Mouse (Mus musculus) midbrain, embryonic 14.5 days (tissue): ENCODE results near the gene Trim7. TPM values are rescaled to one million over a fixed set of nuclear protein-coding genes. Genes with fewer than 3 reads are reported as not detected.

ENCODE experiments used
- ATAC-seq: fragments of 200-750 bp; cut with Nextera tagmentation; 2 replicates; pipeline ENCODE4 v1.8.0; 2017; ENCODE audit warnings: moderate number of reproducible peaks, moderate library complexity; ENCODE audit not compliant: low FRiP score, low TSS enrichment
- DNase-seq: peaks from one replicate; pipeline ENCODE4 v3.0.0-alpha.2; 2015
- H3K27ac ChIP-seq: fragments of 300-500 bp; sonication (generic); replicated peaks from 2 replicates; pipeline ENCODE4 v1.5.1; 2014; ENCODE audit warnings: mild to moderate bottlenecking, low read depth, low read length, moderate library complexity
- H3K27me3 ChIP-seq: fragments of 300-500 bp; sonication (generic); 2 replicates; pipeline ENCODE4 v1.6.1; 2014; ENCODE audit warnings: low read length, control low read depth, mixed read lengths; ENCODE audit not compliant: control insufficient read depth, insufficient read depth
- H3K36me3 ChIP-seq: fragments of 300-500 bp; sonication (generic); 2 replicates; pipeline ENCODE4 v1.6.1; 2014; ENCODE audit warnings: low read length, control low read depth; ENCODE audit not compliant: control insufficient read depth, insufficient read depth
- H3K4me1 ChIP-seq: fragments of 300-500 bp; sonication (generic); 2 replicates; pipeline ENCODE4 v1.6.1; 2014; ENCODE audit warnings: mild to moderate bottlenecking, antibody characterized with exemption, low read length, control low read depth; ENCODE audit not compliant: control insufficient read depth, insufficient read depth
- H3K4me2 ChIP-seq: fragments of 300-500 bp; sonication (generic); 2 replicates; pipeline ENCODE4 v1.6.1; 2014; ENCODE audit warnings: mild to moderate bottlenecking, low read length, moderate library complexity
- H3K4me3 ChIP-seq: fragments of 300-500 bp; sonication (generic); replicated peaks from 2 replicates; pipeline ENCODE4 v1.5.1; 2014; ENCODE audit warnings: low read depth, low read length
- H3K9ac ChIP-seq: fragments of 300-500 bp; sonication (generic); replicated peaks from 2 replicates; pipeline ENCODE4 v1.6.1; 2014; ENCODE audit warnings: mild to moderate bottlenecking, low read length, moderate library complexity
- H3K9me3 ChIP-seq: fragments of 300-500 bp; sonication (generic); 2 replicates; pipeline ENCODE4 v1.6.1; 2016; ENCODE audit warnings: low read length, control low read depth, mixed read lengths; ENCODE audit not compliant: control insufficient read depth
- WGBS: fragments of 180-500 bp; shearing (Covaris S2); extraction: QIAGEN DNeasy Blood & Tissue Kit; methylation state at CpG from one replicate; pipeline ENCODE4 v1.1.7; 2014; 5-methylcytosine and 5-hydroxymethylcytosine counted together
- polyA plus RNA-seq: library from polyadenylated mRNA; unstranded; fragments of >200 nt; fragmentation: Nextera tagmentation; extraction: Ambion mirVana; gene quantifications from 2 replicates; pipeline ENCODE4 v1.2.1, GENCODE M21; 2014

Gene Trim7
- polyA plus RNA-seq, 1 experiment from 2014 or later = 0.75 TPM

- H3K27ac ChIP-seq = no peak overlapping the region
- H3K27me3 ChIP-seq = no peaks in the 10 kb centered on the region
- ATAC-seq (no peak), DNase-seq (no peak)
- H3K9me3 ChIP-seq = no peaks in the 10 kb centered on the region
- no peaks in the 10 kb centered on the region for H3K4me1 ChIP-seq
- H3K9ac ChIP-seq = no peak overlapping the region
- peaks cover 98% of the 10 kb centered on the region for H3K36me3 ChIP-seq
- H3K4me3 ChIP-seq = no peak overlapping the region
- no peak overlapping the region for H3K4me2 ChIP-seq
These were observed 17.7 kb upstream of the Trim7 start for GRCm38 (mm10) chr11:48808304-48808646.

GRCm38 (mm10) chr11:48808737-48809433, 17.1 kb upstream of the Trim7 start:
- DNase-seq = no peak

GRCm38 (mm10) chr11:48809434-48809830, 16.5 kb upstream of the Trim7 start:
- WGBS = 74% methylated on average over 4 of the region's 4 CpGs
- ATAC-seq (no peak), DNase-seq (no peak)
- no peak overlapping the region for H3K4me3 ChIP-seq
- H3K4me2 ChIP-seq = no peak overlapping the region
- 0 out of 2 replicates have a peak, but pooled peaks cover 2% of the 10 kb centered on the region for H3K4me1 ChIP-seq
- no peak overlapping the region for H3K27ac ChIP-seq
- no peaks in the 10 kb centered on the region for H3K9me3 ChIP-seq
- peaks cover 95% of the 10 kb centered on the region for H3K36me3 ChIP-seq
- no peaks in the 10 kb centered on the region for H3K27me3 ChIP-seq
- H3K9ac ChIP-seq = no peak overlapping the region

More at GRCm38 (mm10) chr11:48808737-48809433, 17.1 kb upstream of the Trim7 start:
- H3K27me3 ChIP-seq = no peaks in the 10 kb centered on the region
- H3K27ac ChIP-seq = no peak overlapping the region
- no peak overlapping the region for H3K9ac ChIP-seq
- ATAC-seq = no peak
- 67% methylated on average over 16 of the region's 16 CpGs for WGBS
- H3K4me2 ChIP-seq = no peak overlapping the region
- peaks cover 98% of the 10 kb centered on the region for H3K36me3 ChIP-seq
- H3K4me1 ChIP-seq = 0 out of 2 replicates have a peak, but pooled peaks cover 2% of the 10 kb centered on the region
- no peaks in the 10 kb centered on the region for H3K9me3 ChIP-seq
- H3K4me3 ChIP-seq = no peak overlapping the region

- ATAC-seq (no peak), DNase-seq (no peak)
- Histone ChIP-seq H3K9me3 (no peaks in the 10 kb centered on the region), H3K4me2 (no peak overlapping the region), H3K4me1 (peaks cover 10% of the 10 kb centered on the region), H3K27me3 (no peaks in the 10 kb centered on the region), H3K36me3 (peaks cover 89% of the 10 kb centered on the region), H3K27ac (no peak overlapping the region), H3K9ac (no peak overlapping the region), H3K4me3 (no peak overlapping the region)
- WGBS = 89% methylated on average over 2 of the region's 2 CpGs
These were observed 15.8 kb upstream of the Trim7 start for GRCm38 (mm10) chr11:48810142-48810541.

GRCm38 (mm10) chr11:48813782-48814181, 12.2 kb upstream of the Trim7 start:
- Histone ChIP-seq H3K4me3 (no peak overlapping the region), H3K4me1 (peaks cover 19% of the 10 kb centered on the region), H3K4me2 (no peak overlapping the region), H3K36me3 (peaks cover 57% of the 10 kb centered on the region), H3K9ac (no peak overlapping the region), H3K27me3 (no peaks in the 10 kb centered on the region), H3K27ac (no peak overlapping the region), H3K9me3 (no peaks in the 10 kb centered on the region)
- DNase-seq = no peak
- no peak for ATAC-seq

- peak overlapping the region; percentile 74 for H3K4me3 ChIP-seq
- peak overlapping the region; percentile 81 for H3K9ac ChIP-seq
- 79% methylated on average over 16 of the region's 16 CpGs for WGBS
- peaks cover 19% of the 10 kb centered on the region for H3K4me1 ChIP-seq
- DNase-seq (no peak), ATAC-seq (no peak)
- no peaks in the 10 kb centered on the region for H3K27me3 ChIP-seq
- peaks cover 36% of the 10 kb centered on the region for H3K36me3 ChIP-seq
- peak overlapping the region; percentile 95; the same call in 1 of the 2 replicates for H3K27ac ChIP-seq
- peak overlapping the region; percentile 72 for H3K4me2 ChIP-seq
- H3K9me3 ChIP-seq = no peaks in the 10 kb centered on the region
These were observed 10.1 kb upstream of the Trim7 start for GRCm38 (mm10) chr11:48815851-48816250.

GRCm38 (mm10) chr11:48816281-48816781, 9.6 kb upstream of the Trim7 start:
- peak overlapping the region; percentile 74 for H3K4me3 ChIP-seq
- peak; percentile 71 for ATAC-seq
- no peaks in the 10 kb centered on the region for H3K27me3 ChIP-seq
- H3K9ac ChIP-seq = peak overlapping the region; percentile 81
- H3K9me3 ChIP-seq = no peaks in the 10 kb centered on the region
- H3K36me3 ChIP-seq = peaks cover 31% of the 10 kb centered on the region
- peak; percentile 79 for DNase-seq
- WGBS = 3% methylated on average over 22 of the region's 23 CpGs
- peak overlapping the region; percentile 95 for H3K27ac ChIP-seq
- H3K4me1 ChIP-seq = peaks cover 19% of the 10 kb centered on the region
- H3K4me2 ChIP-seq = peak overlapping the region; percentile 72

- DNase-seq (peak; percentile 99), ATAC-seq (peak; percentile 98)
- Histone ChIP-seq H3K4me1 (peaks cover 19% of the 10 kb centered on the region), H3K9me3 (no peaks in the 10 kb centered on the region), H3K36me3 (peaks cover 24% of the 10 kb centered on the region), H3K9ac (peak within 1 kb of the TSS; percentile 81), H3K27me3 (no peaks in the 10 kb centered on the region), H3K4me3 (peak within 1 kb of the TSS; percentile 74), H3K27ac (peak within 1 kb of the TSS; percentile 95), H3K4me2 (peak within 1 kb of the TSS; percentile 72)
- under 1% methylated on average over 75 of the region's 77 CpGs for WGBS
These were observed 8.9 kb upstream of the Trim7 start, which contains the start of gene Trim41 for GRCm38 (mm10) chr11:48816800-48817665. Gene Trim41, minus strand, starts transcription at chr11:48817353.
